Mouse (Mus musculus): ENCODE data around the gene Acvr1.

Gene Acvr1

DNA sequence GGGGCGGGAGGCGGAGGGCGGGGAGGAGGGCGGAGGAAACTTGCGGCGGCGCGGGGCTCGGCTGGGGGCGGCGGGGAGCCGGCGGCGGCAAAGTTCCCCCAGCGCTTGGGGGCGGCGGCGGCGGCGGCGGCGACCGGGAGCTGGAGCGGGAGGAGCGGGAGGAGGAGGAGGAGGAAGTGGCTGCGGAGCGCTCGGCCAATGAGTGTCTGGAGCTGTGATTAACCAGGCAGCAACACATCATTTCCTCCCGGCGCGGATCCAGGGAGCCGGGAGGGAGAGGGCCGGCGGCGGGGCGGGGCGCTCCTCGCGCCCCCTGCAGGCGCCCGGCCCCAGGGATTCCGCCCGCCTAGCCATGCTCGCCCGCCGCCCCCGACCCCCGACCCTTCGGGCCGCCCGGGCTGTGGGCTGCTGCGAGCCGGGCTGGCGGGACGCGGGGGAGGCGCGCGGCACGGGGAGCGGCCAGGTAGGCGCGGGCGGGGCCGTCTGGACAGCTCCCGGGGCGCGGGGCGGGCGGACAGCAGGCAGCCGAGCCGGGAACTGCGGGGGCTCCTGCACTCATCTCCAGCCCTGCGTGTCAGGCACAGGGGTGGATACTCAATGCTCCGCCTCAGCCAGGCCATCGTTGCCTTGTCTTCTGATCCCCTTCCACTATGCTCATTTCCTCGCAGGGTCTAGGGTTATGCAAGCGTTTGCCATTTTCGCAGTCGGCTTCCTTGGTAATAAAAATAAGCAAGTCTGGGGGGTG is at the start of gene Acvr1, which contains the start of gene Upp2:
Gene Acvr1, minus strand, starts transcription at position 92 of the 745 bp plus-strand sequence.
Gene Upp2, plus strand, starts transcription at position 233 of the 745 bp plus-strand sequence.
- DNase-seq (ENCODE audit: low spot score in 2 of 2): peak; percentile 85 to 86

DNA sequence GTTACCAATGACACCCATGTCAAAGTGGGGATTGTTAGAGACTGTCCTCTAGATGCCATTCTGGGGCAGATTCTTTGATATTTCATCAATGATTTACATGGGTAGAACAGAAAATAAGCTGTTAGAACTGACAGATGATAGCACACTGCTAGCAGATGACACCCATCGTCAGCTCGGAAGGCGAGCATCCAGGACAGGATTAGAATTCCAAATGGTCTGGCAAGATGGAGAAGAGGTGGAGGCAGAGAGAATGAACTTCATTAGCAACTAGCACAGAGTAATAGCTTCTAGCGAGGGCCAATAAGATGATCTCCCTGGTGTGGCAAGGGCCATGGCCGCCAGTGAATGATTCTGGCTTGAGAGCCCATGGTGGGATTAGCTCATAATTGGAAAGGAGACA is 48.8 kb upstream of the Acvr1 start:
- DNase-seq (ENCODE audit: low spot score in 2 of 2): no peak

DNA sequence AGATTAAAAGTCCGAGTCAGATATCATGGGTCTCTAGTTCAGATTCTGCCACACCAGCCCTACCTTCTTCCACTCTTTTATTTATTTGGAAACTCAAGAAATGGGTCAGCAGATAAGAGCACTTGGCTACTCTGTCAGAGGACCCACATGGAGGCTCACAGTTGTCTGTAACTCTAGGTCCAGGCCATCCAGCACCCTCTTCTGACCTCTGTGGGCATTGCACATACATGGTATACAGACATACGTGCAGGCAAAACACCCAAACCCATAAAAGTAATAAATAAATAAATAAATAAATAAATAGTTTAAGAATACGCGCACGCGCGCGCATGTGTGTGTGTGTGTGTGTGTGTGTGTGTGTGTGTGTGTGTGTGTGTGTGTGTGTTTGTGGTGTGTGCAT is 47.9 kb upstream of the Acvr1 start:
- DNase-seq (ENCODE audit: low spot score in 2 of 2): no peak

DNA sequence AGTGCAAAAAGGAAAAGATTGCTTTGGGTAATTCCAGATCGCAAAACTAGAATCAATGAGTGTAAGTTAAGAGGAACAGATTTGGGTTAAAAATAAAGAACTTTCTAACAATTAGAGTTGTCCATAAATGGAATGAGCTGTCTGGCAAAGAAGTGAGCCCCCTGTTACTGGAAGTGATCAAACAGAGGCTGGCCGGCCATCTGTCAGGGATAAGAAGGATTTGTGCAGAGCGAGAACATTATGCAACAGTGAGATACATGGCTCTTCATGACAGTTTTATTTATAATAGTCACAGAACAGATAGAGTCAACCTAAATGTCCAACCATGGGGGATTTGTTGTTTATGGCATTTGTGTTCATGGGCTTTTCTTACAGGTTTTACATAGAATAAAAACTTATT is 46.8 kb upstream of the Acvr1 start:
- no peak for DNase-seq (ENCODE audit: low spot score in 2 of 2)

DNA sequence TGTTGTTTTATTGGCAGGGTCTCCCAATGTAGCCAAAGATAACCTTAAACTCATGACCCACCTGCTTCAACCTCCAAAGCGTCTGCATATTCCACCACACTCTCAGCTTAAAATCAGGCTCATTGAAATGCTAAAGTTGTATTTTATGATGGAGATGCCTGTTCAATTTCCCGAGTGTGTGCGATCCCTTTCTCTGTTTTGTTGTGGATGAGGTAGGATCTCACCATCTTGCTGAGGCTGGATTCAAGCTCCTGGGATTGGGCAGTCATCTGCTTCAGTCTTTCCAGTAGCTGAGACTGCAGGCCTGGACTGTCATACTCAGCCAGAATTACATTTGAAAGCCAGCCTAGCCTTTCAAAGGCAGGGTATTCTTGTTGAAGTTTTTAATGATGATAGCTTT is 37.8 kb upstream of the Acvr1 start:
- no peak for DNase-seq (ENCODE audit: low spot score in 2 of 2)

DNA sequence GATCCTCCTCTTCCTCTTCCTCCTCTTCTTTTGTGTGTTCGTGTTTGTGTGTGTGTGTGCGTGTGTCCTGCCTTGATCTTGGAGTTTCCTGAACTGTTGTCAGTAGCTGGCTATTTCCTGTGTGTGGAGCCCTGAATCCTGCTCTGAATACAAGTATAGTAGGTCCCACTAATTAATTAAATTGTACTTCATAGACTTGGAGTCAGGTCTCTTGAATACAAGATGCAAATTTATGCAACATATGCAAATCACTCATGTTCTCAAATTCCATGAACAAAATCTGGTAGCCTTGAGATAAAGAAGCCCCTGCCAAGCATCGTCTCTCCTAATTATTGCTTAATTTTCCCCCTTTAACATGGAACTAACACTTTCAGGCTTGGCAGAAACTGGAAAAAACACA is 36.4 kb upstream of the Acvr1 start:
- no peak for DNase-seq (ENCODE audit: low spot score in 2 of 2)

DNA sequence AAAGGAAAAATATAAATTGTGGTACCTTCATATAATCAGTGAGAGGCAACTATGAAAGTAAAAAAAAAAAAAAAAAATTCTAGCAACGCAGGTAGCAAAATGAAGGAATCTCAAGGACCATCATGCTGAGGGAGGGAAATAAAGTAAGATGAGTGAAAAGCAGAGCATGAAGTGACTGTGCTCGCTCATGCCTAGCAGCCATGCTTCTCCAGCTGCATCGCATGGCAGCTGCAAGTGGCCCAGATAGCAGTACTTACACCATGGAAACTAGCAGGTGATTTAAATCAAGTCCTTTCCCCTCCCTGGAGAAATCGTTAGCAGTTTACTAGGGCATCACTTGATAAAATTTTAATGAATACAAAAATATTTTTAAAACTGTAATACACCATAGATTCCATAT is 34.4 kb upstream of the Acvr1 start:
- no peak for DNase-seq (ENCODE audit: low spot score in 2 of 2)

DNA sequence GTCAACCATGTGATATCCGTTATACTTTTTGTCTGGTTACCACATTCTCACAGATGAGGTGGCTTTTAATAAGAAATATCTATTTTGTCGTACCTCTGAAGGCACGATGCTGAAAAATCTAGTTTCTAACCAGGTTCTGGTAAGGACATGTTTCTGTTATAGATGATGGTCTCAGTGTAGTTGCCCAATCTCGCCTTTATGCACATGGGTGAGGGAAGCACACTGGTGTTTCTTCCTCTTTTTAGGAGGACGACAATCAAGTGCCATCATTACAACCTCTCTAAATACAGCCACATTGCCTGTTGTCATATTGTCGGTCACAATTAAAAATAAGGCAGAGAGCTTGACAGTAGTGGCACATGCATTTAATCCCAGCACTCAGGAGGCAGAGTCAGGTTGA is 32.7 kb upstream of the Acvr1 start:
- no peak for DNase-seq (ENCODE audit: low spot score in 2 of 2)

DNA sequence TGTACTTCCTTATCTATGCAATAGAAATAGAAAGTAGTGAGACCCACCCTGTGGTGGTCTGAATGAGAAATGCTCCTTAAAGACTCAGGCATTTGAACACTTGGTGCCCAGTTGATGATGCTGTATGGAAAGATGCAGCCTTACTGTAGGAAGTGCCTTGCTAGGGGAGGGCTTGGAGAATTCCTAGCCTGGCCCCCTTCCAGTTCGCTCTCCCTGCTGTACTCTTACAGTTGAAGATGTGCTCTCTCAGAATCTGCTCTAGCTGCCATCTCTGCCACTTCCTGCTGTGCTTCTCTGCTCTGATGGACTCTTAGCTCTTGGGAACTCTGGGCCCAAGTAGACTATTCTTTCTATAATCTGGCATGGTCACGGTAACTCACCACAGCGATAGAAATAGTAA is 30.6 kb upstream of the Acvr1 start:
- DNase-seq (ENCODE audit: low spot score in 2 of 2): no peak

DNA sequence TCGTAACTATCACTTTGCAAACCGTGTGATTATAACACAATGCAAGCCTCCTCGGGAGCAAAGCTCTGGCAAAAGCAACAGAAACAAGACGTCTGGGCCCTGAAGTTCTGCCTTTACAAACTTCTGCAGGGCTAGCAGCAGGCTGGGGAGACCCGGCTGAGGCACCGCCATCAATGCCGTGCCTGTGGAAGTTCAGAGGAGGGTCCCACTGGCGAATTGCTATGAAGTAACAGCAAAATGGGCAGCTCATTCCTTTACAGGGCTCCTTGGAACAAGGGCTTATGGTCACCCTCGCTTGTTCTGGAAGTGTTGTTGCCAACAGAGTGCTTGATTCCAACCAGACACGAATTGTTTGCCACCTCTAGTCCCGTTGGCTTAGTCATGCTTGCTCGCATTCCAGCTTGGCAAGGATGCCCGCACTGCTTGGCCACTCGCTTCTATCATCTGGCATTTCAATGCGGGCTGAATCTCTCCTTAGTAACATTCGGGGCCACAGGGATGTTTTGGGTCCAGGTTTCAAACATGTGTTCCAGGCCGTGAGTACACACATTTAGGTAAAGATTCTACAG is 29.9 kb upstream of the Acvr1 start:
- peak; percentile 23 to 39 for DNase-seq (ENCODE audit: low spot score in 2 of 2)

DNA sequence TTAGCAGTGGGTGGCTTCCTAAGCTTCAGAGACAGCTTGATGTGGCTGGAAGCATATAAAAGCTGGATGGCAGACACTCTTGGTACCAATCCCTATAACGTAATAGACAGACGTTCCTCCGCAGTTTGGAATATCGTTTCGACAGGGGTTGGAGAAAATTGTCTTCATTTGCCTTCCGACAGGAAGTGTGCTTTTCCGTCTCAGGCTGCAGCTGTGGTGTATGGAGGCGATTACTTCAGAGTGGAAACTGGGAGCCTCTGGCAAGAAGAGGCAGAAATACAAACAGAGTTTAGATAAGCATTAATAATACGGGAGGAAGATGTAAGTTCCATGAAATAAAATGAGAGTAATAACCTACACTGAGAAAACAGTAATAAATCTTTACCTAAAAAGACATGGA is 28.4 kb upstream of the Acvr1 start:
- DNase-seq (ENCODE audit: low spot score in 2 of 2): no peak

DNA sequence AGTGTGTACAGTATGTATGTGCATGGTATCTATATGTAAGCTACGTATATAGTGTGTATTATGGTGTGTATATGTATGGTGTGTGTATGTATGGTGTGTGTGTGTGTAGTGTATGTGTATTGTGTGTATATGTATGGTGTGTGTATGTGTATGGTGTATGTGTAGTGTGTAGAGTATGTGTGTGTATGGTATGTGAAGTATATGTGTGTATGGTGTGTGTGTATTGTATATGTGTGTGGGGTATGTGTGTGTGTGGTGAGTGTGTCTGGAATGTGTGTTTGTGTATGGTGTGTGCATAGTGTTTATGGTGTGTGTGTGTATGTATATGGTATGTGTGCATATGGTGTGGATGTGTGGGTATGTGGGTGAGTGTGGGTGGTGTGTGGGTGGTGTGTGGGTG is 23.1 kb upstream of the Acvr1 start:
- no peak for DNase-seq (ENCODE audit: low spot score in 2 of 2)

DNA sequence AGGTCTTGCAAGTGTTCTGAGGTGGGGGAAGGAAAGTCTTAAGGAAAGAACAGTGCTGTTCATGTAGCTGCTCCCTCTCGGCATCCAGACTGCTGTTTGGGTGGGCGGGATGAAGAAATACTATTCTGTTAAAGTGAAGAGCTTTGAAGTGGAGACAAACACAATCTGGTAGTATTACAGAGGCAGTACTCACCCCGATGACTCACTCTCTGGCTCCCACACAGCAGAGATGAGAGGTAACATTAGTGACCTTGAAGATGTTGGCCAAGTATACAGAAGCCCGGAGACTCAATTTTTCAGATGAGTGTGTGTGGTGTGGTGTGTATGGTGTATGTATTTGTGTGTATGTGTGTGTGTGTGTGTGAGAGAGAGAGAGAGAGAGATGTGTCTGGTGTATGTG is 22.7 kb upstream of the Acvr1 start:
- peak; percentile 60 to 66 for DNase-seq (ENCODE audit: low spot score in 2 of 2)

DNA sequence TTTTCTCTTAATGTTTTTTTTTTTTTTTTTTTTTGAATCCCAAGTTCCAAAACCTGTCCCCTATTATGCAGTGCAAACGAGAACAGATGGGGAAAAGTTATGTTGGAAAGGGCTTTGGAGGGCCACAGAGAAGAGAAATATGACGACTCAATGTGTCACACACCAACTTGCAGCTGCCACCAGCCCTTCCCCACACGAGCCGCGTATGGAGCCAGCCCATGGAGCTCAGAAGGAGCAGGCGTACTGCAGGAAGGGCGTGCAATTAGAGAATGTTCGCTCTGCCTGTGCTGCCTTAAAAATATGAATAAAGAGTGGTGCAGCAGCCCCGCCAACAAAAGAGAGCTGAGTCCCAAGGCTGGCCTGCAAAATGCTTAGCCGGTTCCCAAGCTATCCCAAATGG is 19.4 kb upstream of the Acvr1 start:
- DNase-seq (ENCODE audit: low spot score in 2 of 2): peak; percentile 69 to 76

DNA sequence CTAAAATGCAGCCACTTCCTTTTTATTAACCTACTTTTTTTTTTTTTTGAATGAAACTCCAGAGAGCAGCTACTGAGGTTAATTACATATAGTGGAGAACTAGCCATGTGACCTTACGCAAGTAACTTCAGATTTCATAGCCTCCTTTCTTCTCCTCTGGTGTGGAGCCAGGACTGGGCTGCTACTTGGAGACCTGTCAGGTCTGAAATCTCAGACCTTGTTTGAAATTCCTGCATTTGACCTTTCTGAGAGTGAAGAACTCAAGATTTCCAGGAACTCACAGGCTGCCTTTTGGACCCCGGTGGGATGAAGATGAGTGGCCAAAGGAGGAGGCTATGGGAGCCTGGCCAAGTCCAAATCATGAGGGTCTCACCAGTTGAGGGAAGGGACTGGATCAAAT is 7.2 kb upstream of the Acvr1 start:
- DNase-seq (ENCODE audit: low spot score in 2 of 2): no peak

DNA sequence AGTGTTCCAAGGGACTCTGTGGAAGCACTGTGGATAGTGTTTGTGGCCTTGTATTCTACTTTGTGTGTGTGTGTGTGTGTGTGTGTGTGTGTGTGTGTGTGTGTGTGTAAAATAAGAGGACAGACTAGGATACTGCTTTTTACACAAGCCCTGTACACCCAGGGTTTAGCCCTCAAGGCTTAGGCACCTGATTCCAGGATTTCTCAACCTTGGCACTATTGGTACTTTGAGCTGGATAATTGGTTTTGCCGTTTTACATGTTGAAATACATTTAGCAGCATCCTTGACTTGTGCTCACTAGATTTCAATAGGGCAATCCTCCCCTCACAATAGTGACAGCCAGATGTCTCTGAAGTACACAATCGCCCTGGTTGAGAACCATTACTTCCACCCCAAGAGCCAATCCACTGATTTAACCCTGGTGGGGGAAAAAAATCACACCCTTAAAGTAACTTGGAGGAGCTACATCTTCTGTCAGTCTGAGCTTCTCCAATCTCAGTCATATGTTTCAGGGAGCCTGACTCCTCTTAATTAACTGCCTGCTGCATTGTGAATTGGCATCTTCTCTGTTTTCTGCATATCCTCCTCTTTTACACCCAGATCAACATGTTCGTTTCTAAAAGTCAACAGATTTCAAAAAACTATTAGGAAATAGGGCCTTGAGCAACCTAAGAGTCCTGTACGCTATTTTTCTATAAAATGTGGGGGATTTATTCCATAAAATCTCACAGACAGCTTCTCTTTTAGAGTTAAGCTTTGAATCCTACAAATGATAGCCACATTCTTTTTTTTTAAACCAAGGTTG is 2.1 kb upstream of the Acvr1 start:
- DNase-seq (ENCODE audit: low spot score in 2 of 2): no peak

DNA sequence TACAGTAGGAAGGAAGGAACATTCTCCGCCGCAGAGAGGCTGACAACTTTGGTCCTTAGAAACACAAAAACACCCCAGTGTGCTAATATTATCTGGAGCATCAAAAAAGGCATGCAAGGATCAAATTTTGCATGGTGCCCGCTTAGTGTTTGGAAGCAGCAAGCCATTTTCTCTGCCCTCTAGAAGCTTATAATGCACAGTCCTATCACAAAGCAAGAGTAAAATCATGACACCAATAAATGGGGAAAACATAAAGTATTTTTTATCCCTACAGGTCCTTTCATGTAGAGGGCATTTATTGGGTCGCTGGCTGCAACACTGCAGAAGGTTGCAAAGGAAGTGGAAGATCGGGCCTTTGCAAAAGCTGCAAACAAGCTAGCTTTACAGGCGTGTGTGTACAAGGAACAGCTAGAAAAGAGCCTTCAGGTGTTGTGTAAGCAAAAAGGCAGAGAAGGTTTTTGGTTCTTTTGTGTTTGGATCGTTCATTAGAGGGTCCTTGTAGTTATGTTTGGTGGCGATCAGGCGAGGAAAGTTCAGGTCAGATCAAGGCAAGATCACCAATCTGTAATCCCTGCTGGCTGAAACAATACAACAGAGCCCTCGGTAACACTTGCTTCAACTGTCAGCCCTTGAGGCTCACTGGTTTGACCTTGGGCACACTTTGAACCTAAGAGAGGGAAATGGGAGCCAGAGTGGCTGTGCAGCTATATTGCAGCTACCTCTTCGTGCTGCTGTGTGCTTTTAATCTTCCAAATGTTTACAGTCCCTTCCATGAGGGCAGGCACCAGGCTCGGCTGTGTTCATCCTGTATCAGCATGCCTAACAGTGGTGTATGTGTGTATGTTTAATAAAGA is 1.1 kb upstream of the Acvr1 start:
- no peak for DNase-seq (ENCODE audit: low spot score in 2 of 2)

DNA sequence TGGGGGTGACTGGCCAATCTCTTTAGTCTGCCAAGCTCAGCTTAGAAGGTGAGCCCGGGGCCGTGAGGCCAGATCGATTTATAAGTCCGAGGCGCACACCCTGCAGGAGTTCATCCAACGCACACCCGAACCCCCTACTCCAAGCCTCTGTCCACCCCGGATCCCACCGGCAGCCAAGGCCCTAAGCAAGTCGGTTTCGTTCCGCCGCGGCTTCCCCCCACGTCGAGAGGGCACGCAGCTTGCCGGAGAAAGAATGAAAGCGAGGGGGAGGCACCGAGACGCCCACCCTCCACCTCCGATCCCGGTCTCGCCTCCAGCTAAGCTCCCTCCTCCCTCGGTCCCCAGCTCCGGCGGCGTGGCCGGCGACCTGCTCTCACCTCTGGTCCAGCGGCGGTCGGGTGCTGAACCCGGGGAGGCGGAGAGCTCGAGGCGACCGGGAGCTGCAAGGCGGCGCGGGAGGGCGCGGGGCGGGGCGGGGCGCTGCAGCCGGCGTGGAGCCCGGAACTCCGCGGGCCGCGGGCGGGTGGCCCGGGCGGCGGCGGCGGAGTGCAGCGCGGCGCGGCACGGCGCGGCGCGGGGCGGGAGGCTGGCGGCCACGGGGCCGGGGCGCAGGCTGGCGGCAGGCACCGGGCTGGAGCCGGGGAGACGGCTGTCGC is 419 bp downstream of the Acvr1 start:
- DNase-seq (ENCODE audit: low spot score in 2 of 2): peak; percentile 43 to 61

DNA sequence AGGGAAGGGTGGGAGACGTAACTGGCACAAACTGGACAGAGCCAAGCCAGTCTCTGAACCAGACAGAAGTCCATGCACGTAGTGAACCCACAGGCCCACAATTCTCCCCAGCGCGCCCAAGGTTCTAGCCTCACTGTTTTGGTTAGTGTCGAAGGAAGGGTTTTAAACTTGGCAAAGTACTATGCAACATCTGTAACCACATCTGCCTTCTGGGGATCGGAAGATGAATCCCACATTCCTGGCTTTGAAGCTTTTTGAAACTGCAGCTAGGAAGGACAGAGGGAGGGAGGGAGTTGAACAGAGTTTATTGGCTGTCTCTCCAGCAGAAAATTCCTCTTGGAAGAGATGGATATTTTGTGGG is 928 bp downstream of the Acvr1 start:
- DNase-seq (ENCODE audit: low spot score in 2 of 2): no peak

DNA sequence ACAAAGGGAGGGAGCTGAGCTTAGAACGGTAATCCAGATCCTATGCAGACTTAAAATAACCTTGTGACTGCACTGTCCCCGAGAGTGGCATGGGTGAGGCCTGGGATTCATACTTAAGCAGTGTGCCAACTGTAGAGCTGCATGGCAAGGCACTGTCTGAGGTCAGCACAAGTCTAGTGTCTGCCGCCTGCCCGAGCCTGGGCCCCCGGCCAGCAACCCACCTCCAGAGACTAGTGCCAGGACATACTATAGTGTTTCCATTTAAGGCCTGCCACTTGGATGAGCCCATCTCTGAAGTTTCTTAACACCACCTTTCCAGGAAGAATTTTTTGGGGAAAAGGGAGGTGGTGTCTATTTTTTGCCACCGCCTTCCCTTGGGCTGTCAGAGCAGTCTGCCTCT is 1.7 kb downstream of the Acvr1 start:
- peak; percentile 68 to 79 for DNase-seq (ENCODE audit: low spot score in 2 of 2)

DNA sequence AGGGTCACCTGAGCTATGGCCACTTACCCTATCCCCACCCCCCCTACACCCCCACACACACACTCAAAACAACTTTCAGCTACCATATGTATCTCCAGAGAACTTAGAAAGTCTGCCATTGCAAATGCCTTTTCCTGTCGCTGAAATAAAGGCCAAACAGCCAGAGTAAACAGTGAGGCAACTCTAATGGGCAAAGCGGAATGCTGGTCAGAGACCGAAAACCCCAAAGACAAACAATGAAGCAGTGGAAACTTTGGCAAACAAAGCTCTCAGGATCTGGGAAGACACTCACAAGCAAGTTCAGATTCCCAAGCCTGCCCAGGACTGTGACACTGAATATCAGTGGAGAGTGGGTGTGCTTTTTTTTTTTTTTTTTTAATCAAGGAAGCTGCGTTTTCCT is 4.8 kb downstream of the Acvr1 start:
- DNase-seq (ENCODE audit: low spot score in 2 of 2): no peak

Measured in frontal cortex, postnatal 36 days (tissue).